Mouse (Mus musculus) embryonic facial prominence, embryonic 14.5 days (tissue): ENCODE measurements around the gene Elp6. TPM values are rescaled to one million over a fixed set of nuclear protein-coding genes. Genes with fewer than 3 reads are reported as not detected.

Source experiments
- ATAC-seq: fragments of 200-750 bp; cut with Nextera tagmentation; 2 replicates; pipeline ENCODE4 v1.8.0; 2017; ENCODE audit warnings: low read depth, moderate number of reproducible peaks, moderate TSS enrichment
- DNase-seq: peaks from one replicate; pipeline ENCODE4 v3.0.0-alpha.2; 2015; ENCODE audit warnings: low spot score
- H3K27ac ChIP-seq: fragments of 300-500 bp; sonication (generic); replicated peaks from 2 replicates; pipeline ENCODE4 v1.5.1; 2014; ENCODE audit warnings: low read depth, mild to moderate bottlenecking, low read length, moderate library complexity
- H3K27me3 ChIP-seq: fragments of 300-500 bp; sonication (generic); replicated peaks from 2 replicates; pipeline ENCODE4 v1.6.1; 2014; ENCODE audit warnings: low read length; ENCODE audit not compliant: control insufficient read depth, insufficient read depth
- H3K36me3 ChIP-seq: fragments of 300-500 bp; sonication (generic); 2 replicates; pipeline ENCODE4 v1.6.1; 2014; ENCODE audit warnings: low read length, mixed read lengths; ENCODE audit not compliant: control insufficient read depth, insufficient read depth
- H3K4me1 ChIP-seq: fragments of 300-500 bp; sonication (generic); 2 replicates; pipeline ENCODE4 v1.6.1; 2014; ENCODE audit warnings: antibody characterized with exemption, low read length; ENCODE audit not compliant: control insufficient read depth, insufficient read depth
- H3K4me2 ChIP-seq: fragments of 300-500 bp; sonication (generic); 2 replicates; pipeline ENCODE4 v1.6.1; 2014; ENCODE audit warnings: low read depth, mild to moderate bottlenecking, low read length, moderate library complexity, mixed read lengths
- H3K4me3 ChIP-seq: fragments of 300-500 bp; sonication (generic); 2 replicates; pipeline ENCODE4 v1.5.1; 2014; ENCODE audit warnings: low read depth, mild to moderate bottlenecking, low read length
- H3K9ac ChIP-seq: fragments of 300-500 bp; sonication (generic); 2 replicates; pipeline ENCODE4 v1.6.1; 2014; ENCODE audit warnings: low read depth, mild to moderate bottlenecking, low read length, moderate library complexity, mixed read lengths
- H3K9me3 ChIP-seq: fragments of 300-500 bp; sonication (generic); 2 replicates; pipeline ENCODE4 v1.6.1; 2016; ENCODE audit warnings: low read length; ENCODE audit not compliant: control insufficient read depth
- WGBS: fragments of 180-500 bp; shearing (Covaris S2); extraction: QIAGEN DNeasy Blood & Tissue Kit; methylation state at CpG from one replicate; pipeline ENCODE4 v1.1.7; 2014; 5-methylcytosine and 5-hydroxymethylcytosine counted together
- polyA plus RNA-seq: library from polyadenylated mRNA; unstranded; fragments of >200 nt; fragmentation: Nextera tagmentation; extraction: Ambion mirVana; gene quantifications from 2 replicates; pipeline ENCODE4 v1.2.1, GENCODE M21; 2014

The Elp6 gene
- polyA plus RNA-seq, 1 experiment from 2014 or later = 17.7 TPM

DNA sequence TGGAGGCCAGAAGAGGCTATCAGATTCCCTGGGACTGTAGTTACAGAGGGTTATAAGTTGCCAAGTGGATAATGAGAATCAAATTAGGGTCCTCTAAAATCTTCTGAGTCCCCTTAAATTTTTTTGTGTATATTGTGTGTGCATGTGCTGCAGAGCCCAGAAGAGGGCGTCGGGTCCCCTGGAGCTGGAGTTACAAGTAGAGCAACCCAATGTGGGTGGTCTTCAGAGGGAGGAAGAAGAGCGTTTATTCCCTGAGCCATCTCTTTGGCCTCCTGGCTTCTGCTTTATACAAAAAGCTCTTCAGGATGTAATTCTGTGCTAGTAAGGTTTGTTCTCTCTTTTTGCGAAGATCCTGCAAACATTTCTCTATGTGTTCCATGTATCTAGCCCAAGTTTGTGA is 457 bp upstream of the Elp6 start:
- Histone ChIP-seq H3K27me3 (no peaks in the 10 kb centered on the region), H3K9me3 (0 out of 2 replicates have a peak, but pooled peaks cover 4% of the 10 kb centered on the region), H3K9ac (peak overlapping the region; percentile 84), H3K4me1 (peaks cover 5% of the 10 kb centered on the region; the same call in 1 of the 2 replicates), H3K4me2 (peak overlapping the region; percentile 84), H3K36me3 (0 out of 2 replicates have a peak, but pooled peaks cover 2% of the 10 kb centered on the region), H3K27ac (peak overlapping the region; percentile 95), H3K4me3 (peak overlapping the region; percentile 60)
- DNase-seq = peak; percentile 66
- 4% methylated on average over 4 of the region's 4 CpGs for WGBS
- no peak for ATAC-seq

DNA sequence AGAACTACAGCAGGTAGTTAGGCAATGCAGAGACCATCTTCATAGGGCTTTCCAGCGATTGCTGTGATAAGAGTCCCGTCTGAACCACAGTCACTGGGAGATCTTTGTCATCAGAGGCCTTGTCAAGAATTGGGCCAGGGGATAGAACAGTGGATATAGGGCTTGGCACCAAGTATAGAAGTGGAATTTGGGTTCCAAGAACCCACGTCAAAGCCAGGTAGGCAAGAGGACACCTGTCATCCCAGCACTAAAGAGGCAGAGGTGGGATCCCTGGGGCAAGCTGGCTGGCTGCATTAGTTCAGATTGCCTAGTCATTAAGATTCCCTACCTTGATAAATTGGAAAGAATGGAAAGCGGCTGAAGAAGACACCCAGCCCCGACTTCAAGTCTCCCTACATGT is 1.4 kb downstream of the Elp6 start:
- H3K4me3 ChIP-seq = no peak overlapping the region
- H3K4me2 ChIP-seq = no peak overlapping the region
- H3K9ac ChIP-seq = no peak overlapping the region

DNA sequence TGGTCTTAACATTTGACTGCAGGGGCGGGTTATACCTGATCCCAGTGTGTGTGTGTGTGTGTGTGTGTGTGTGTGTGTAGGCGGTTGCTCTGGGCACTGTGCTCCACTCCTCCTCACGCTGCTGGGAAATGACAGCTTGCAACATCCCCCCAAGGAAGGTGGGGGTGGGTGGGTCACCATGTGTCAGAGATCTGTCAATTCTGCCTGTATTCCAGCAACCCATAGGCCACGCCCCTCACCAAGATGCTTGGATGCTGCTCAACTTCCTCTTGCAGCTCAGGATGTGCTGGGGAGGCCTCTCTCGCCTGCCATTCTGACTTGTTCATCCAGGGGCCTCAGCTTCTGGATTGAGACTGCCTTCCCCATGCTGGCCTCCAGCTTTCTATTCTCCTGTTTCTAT is 9.7 kb downstream of the Elp6 start:
- no peak for DNase-seq
- no peak overlapping the region for H3K27ac ChIP-seq
- H3K4me2 ChIP-seq = no peak overlapping the region
- H3K36me3 ChIP-seq = peaks cover 80% of the 10 kb centered on the region
- 76% methylated on average over 4 of the region's 5 CpGs for WGBS
- H3K9me3 ChIP-seq = no peaks in the 10 kb centered on the region
- H3K9ac ChIP-seq = no peak overlapping the region
- H3K4me1 ChIP-seq = no peaks in the 10 kb centered on the region
- H3K27me3 ChIP-seq = no peaks in the 10 kb centered on the region
- no peak overlapping the region for H3K4me3 ChIP-seq
- ATAC-seq = 0 out of 2 replicates have a peak, but pooled peaks have one; percentile 15

More for the DNA sequence above, 1.4 kb downstream of the Elp6 start:
- Histone ChIP-seq H3K36me3 (peaks cover 19% of the 10 kb centered on the region), H3K27me3 (no peaks in the 10 kb centered on the region), H3K27ac (no peak overlapping the region), H3K9me3 (0 out of 2 replicates have a peak, but pooled peaks cover 4% of the 10 kb centered on the region), H3K4me1 (peaks cover 5% of the 10 kb centered on the region; the same call in 1 of the 2 replicates)
- 95% methylated on average over 5 of the region's 5 CpGs for WGBS
- ATAC-seq (no peak), DNase-seq (no peak)

DNA sequence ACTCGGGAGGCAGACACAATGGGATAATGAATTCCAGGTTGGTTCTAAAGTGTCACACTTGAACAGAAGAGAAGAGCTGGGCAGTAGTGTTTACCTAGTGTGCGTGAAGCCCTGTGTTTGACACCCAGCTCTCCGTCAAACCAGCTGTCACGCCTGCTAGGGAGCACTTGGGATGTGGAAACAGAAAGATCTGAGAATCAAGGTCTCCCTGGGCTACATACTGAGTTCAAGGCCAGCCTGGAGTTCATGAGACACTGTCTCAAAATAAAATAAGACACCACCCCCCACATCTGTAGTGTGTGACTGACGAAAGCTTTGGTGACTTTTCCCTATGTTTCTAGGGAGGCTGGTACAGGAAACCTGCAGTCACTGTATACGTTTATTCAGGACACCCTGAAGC is 10.4 kb downstream of the Elp6 start:
- Histone ChIP-seq H3K36me3 (peaks cover 78% of the 10 kb centered on the region), H3K4me3 (no peak overlapping the region), H3K4me2 (no peak overlapping the region), H3K9ac (no peak overlapping the region), H3K27me3 (no peaks in the 10 kb centered on the region), H3K27ac (no peak overlapping the region), H3K9me3 (no peaks in the 10 kb centered on the region), H3K4me1 (no peaks in the 10 kb centered on the region)
- no peak for ATAC-seq
- no peak for DNase-seq
- WGBS = 81% methylated on average over 6 of the region's 6 CpGs

DNA sequence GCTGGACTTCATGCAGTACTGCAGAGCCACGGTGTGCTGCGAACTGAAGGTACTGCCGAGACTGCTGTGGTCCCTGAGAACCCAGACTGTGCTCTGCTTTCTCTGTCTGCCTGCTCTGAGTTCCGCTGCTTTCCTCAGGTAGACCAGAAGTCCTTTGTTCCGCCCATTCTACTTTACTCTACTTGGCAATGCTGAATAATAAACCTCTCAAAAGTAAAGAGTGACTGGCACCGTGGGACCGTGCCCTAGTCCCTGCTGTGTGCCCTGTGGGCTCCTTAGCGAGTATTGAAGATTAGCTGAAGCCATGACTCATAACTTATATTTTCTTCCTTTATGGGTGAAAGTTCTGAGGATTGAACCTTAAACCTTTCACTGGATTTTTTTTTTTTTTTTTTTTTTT is 10.9 kb downstream of the Elp6 start:
- Histone ChIP-seq H3K9ac (no peak overlapping the region), H3K27me3 (no peaks in the 10 kb centered on the region), H3K27ac (no peak overlapping the region), H3K4me2 (no peak overlapping the region), H3K9me3 (no peaks in the 10 kb centered on the region), H3K4me1 (no peaks in the 10 kb centered on the region), H3K4me3 (no peak overlapping the region), H3K36me3 (peaks cover 78% of the 10 kb centered on the region)
- DNase-seq = no peak
- 95% methylated on average over 8 of the region's 8 CpGs for WGBS
- no peak for ATAC-seq

DNA sequence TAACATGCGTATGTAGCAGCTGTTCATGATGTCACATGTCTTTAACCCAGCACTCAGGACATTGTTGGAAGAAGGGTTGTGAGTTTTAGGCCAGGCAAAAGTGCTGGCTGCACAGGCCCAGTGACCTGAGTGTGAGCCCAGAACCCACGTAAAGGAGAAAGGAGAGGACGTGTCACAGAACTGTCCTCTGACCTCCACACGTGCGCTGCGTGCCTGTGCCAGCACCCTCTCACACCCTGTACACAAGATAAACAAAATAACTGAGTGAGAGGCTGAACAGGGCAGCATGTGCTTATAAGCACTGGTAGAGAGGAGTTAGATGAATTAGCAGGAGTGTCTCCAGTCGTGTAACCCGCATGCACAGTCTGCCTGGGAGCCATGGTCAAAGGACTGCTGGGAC is 11.5 kb downstream of the Elp6 start:
- no peaks in the 10 kb centered on the region for H3K27me3 ChIP-seq
- no peak for DNase-seq
- ATAC-seq = no peak
- H3K4me1 ChIP-seq = no peaks in the 10 kb centered on the region
- 94% methylated on average over 8 of the region's 8 CpGs for WGBS
- no peak overlapping the region for H3K4me2 ChIP-seq
- H3K9me3 ChIP-seq = no peaks in the 10 kb centered on the region
- H3K9ac ChIP-seq = no peak overlapping the region
- no peak overlapping the region for H3K27ac ChIP-seq
- no peak overlapping the region for H3K4me3 ChIP-seq
- peaks cover 80% of the 10 kb centered on the region for H3K36me3 ChIP-seq

DNA sequence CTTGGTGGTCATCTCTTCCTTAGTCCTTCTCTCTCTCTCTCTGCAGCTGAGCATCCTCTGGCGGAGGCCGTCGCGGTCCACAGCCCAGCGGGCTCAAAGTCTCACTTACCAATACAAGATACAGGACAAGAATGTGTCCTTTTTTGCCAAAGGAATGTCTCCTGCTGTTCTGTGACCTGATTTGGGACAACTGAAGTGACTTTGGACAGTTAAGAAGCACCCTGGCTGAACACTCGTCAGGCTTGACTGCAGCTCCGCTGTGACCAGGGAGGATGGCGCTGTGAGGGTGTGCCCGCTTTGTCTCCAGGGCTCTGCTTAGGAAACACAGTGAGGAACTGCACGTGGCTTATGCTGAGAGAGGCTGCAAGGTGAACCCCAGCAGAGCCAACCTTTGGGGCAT is 15.8 kb downstream of the Elp6 start:
- H3K4me3 ChIP-seq = no peak overlapping the region
- H3K36me3 ChIP-seq = peaks cover 53% of the 10 kb centered on the region

DNA sequence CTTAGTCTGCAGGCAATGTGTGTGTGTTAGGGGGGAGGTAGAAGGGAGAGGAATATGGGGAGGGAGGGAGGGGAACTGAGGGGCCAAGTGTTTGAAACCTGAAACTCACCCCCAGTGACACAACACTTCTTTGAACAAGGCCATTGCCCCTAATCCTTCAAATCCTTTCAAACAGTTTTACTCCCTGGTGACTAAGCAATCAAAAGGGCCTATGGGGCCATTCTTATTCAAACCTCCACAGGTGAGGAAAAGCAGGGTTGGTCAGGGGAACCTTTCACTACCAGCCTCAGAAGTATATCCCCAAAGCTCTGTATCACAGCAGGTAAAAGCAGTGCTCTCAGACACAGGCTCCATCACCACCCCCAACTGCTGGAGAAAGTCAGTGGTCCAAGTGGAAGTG is 18.0 kb downstream of the Elp6 start:
- no peaks in the 10 kb centered on the region for H3K4me1 ChIP-seq
- no peak for ATAC-seq
- no peak overlapping the region for H3K9ac ChIP-seq
- DNase-seq = no peak
- no peak overlapping the region for H3K4me2 ChIP-seq
- H3K4me3 ChIP-seq = no peak overlapping the region
- peaks cover 39% of the 10 kb centered on the region for H3K36me3 ChIP-seq
- no peak overlapping the region for H3K27ac ChIP-seq
- no peaks in the 10 kb centered on the region for H3K9me3 ChIP-seq
- H3K27me3 ChIP-seq = no peaks in the 10 kb centered on the region

More for the DNA sequence above, 15.8 kb downstream of the Elp6 start:
- Histone ChIP-seq H3K4me1 (no peaks in the 10 kb centered on the region), H3K9ac (no peak overlapping the region), H3K27me3 (no peaks in the 10 kb centered on the region), H3K4me2 (no peak overlapping the region), H3K27ac (no peak overlapping the region), H3K9me3 (no peaks in the 10 kb centered on the region)
- no peak for DNase-seq
- 92% methylated on average over 10 of the region's 10 CpGs for WGBS
- no peak for ATAC-seq

DNA sequence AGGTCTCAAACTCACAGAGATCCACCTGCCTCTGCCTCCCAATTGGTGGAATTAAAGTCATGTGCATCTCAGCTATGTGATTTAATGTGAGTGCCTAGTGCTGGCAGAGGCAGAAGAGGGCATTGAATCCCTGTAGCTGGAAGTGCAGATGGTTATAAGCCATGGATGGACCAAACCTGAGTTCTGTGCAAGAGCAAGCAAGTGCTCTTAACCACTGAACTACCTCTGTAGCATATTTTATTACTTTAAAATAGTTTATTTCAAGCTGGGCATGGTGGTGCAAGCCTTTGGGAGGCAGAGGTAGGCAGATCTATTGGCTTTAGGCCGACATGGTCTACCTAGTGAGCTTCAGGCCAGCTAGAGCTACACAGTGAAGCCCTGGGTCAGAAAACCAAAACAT is 19.2 kb downstream of the Elp6 start:
- H3K4me1 ChIP-seq = no peaks in the 10 kb centered on the region
- H3K4me2 ChIP-seq = no peak overlapping the region
- no peaks in the 10 kb centered on the region for H3K9me3 ChIP-seq
- H3K4me3 ChIP-seq = no peak overlapping the region
- 83% methylated on average over 1 of the region's 1 CpGs for WGBS
- H3K9ac ChIP-seq = no peak overlapping the region
- H3K27ac ChIP-seq = no peak overlapping the region
- peaks cover 32% of the 10 kb centered on the region for H3K36me3 ChIP-seq
- DNase-seq (no peak), ATAC-seq (no peak)
- H3K27me3 ChIP-seq = no peaks in the 10 kb centered on the region
